In the genomic region with DNA sequence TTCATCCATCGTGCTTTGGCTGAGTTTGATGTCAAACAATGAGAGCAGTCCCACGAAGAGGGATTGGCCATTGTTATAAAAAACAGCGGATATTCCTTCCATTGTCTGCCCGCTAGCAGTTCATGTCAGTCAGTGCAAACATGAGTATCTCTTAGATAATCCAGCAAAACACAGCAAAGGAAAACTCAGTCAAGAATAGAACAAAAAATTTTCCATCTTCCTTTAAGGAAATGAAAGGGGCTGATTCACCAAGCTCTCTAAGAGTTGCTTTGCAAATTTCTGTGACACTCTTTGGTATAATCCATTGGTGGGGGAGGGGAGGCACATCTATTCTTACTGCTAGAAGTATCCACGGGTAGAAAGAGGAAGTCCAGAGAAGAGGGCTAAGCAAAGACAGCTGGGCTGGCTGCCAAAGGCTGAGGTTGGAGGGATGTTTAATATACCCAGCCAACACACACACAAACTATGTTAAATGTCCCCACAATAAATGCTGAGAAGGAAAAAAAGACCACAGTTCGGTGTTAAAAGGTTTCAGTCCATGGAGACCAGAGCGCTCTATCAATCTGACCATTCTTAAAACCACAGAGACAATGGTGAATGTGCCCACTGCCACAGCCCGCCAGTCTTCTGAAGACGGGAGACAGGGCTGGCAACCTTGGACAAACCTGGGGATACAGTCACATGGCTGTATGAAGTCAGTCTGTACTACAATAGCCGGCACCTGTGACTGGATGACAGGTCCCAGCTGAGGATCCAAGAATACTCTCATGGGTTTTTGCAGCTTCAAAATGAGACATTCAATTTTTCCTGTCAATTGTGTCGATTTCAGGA, we compare ENCODE assay signal across 8 mouse cellular contexts. TPM values are rescaled to one million over a fixed set of nuclear protein-coding genes. Genes with fewer than 3 reads are reported as not detected.
DNase-seq lines count a peak whose midpoint lies in the region; ATAC-seq and TF ChIP-seq lines count a peak whose summit lies in the region.

No protein-coding gene starts in this region.

- H3K9me3 ChIP-seq in midbrain, postnatal 0 days (ENCODE audit: low read length): no peaks in the 10 kb centered on the region
- peaks cover 4% of the 10 kb centered on the region; the same call in 1 of the 2 replicates for H3K9me3 ChIP-seq in midbrain, embryonic 13.5 days

- no peak for TF ChIP-seq CTCF in midbrain, postnatal 0 days (IDR thresholded peaks at IDR 0.05)

- intact Hi-C loops in left cerebral cortex, postnatal 10 days (cut with DNase I): no loop called here

- no peak overlapping the region for H3K9ac ChIP-seq in midbrain, postnatal 0 days (replicated peaks; ENCODE audit: low read length, poor library complexity, severe bottlenecking)
- H3K9ac ChIP-seq in midbrain, embryonic 13.5 days (replicated peaks): no peak overlapping the region

- H3K4me1 ChIP-seq in midbrain, postnatal 0 days (ENCODE audit: insufficient read depth, low read length): 0 out of 2 replicates have a peak, but pooled peaks cover 2% of the 10 kb centered on the region
- peaks cover 22% of the 10 kb centered on the region for H3K4me1 ChIP-seq in midbrain, embryonic 13.5 days (replicated peaks)

- H3K36me3 ChIP-seq in midbrain, postnatal 0 days (ENCODE audit: insufficient read depth, low read length): peaks cover 9% of the 10 kb centered on the region
- peaks cover 27% of the 10 kb centered on the region for H3K36me3 ChIP-seq in midbrain, embryonic 13.5 days

- 53% methylated on average over 11 of the region's 11 CpGs for WGBS in midbrain, postnatal 0 days
- WGBS in midbrain, embryonic 13.5 days: 62% methylated on average over 11 of the region's 11 CpGs

- no peak for ATAC-seq in midbrain, postnatal 0 days (ENCODE audit: low FRiP score)
- no peak for ATAC-seq in midbrain, embryonic 13.5 days
- peak; percentile 95 for ATAC-seq in common myeloid progenitor, adult 5-6 weeks (replicated peaks; ENCODE audit: low read depth, poor library complexity, severe bottlenecking)
- peak; percentile 83 for ATAC-seq in monocyte, adult 5-6 weeks (replicated peaks; ENCODE audit: insufficient number of reproducible peaks, low FRiP score, low TSS enrichment, poor library complexity, severe bottlenecking)

- H3K4me2 ChIP-seq in midbrain, postnatal 0 days (ENCODE audit: low read depth, low read length, poor library complexity, severe bottlenecking): no peak overlapping the region
- H3K4me2 ChIP-seq in midbrain, embryonic 13.5 days (replicated peaks): no peak overlapping the region

- peak; percentile 67 for DNase-seq in midbrain, postnatal 0 days (ENCODE audit: low spot score)
- DNase-seq in heart, postnatal 4 days: peak; percentile 88
- peak; percentile 70 to 91 for DNase-seq in left cerebral cortex, postnatal 10 days (ENCODE audit: extremely low spot score in 1 of 2, low spot score in 2 of 2)
- no peak for DNase-seq in T-cell, adult 2 months (ENCODE audit: low spot score)
- DNase-seq in urinary bladder, postnatal 10 days (ENCODE audit: low spot score): no peak

- peak overlapping the region; percentile 9; the same call in 1 of the 2 replicates for H3K27ac ChIP-seq in midbrain, postnatal 0 days (ENCODE audit: low read depth, low read length)
- no peak overlapping the region for H3K27ac ChIP-seq in midbrain, embryonic 13.5 days

- no peaks in the 10 kb centered on the region for H3K27me3 ChIP-seq in midbrain, postnatal 0 days (ENCODE audit: insufficient read depth, low read length)
- H3K27me3 ChIP-seq in midbrain, embryonic 13.5 days: no peaks in the 10 kb centered on the region

- H3K4me3 ChIP-seq in midbrain, postnatal 0 days (ENCODE audit: low read depth, low read length): no peak overlapping the region
- no peak overlapping the region for H3K4me3 ChIP-seq in midbrain, embryonic 13.5 days (replicated peaks)

RNA-seq across cellular contexts. Expression of a gene that starts 12.7 kb away (rescaled TPM):
- total RNA-seq in midbrain, postnatal 0 days (2014; rRNA removed): 61.7 and 76.5 TPM in 2 replicates
- polyA plus RNA-seq in midbrain, postnatal 0 days (2015; fragmentation: Nextera tagmentation; extraction: Ambion mirVana): 141 and 165 TPM in 2 replicates
- polyA plus RNA-seq in midbrain, embryonic 13.5 days (2015; fragmentation: Nextera tagmentation; extraction: Ambion mirVana): 111 and 116 TPM in 2 replicates
- 4.0 and 6.2 TPM in 2 replicates for total RNA-seq in common myeloid progenitor, adult 5-6 weeks (2017)
- 10 to 100 TPM; 78.7 to 80.1 TPM for total RNA-seq in heart, postnatal 4 days (2021)
- 10 to 100 TPM; 76.4 to 80.0 TPM for total RNA-seq in left cerebral cortex, postnatal 10 days (2021)
- total RNA-seq in monocyte, adult 5-6 weeks (2017): 37.1 to 51.1 TPM (median 40.7 TPM) in 3 replicates

Comparison
In these comparisons a context has a peak if more than half of its experiments do, and no peak if none do; other contexts are left out.
1. ATAC-seq: peak in common myeloid progenitor, adult 5-6 weeks (single experiment) and monocyte, adult 5-6 weeks (single experiment); none in midbrain, postnatal 0 days (single experiment) and midbrain, embryonic 13.5 days (single experiment).
2. DNase-seq: peak in midbrain, postnatal 0 days (single experiment), heart, postnatal 4 days (single experiment) and left cerebral cortex, postnatal 10 days (2 of 2); none in T-cell, adult 2 months (single experiment) and urinary bladder, postnatal 10 days (single experiment).